Mouse (Mus musculus) forebrain, embryonic 14.5 days (tissue): Measurements from ENCODE around the gene Masp2. TPM values are rescaled to one million over a fixed set of nuclear protein-coding genes. Genes with fewer than 3 reads are reported as not detected.

Experiments used
- ATAC-seq: fragments of 200-750 bp; cut with Nextera tagmentation; 2 replicates; pipeline ENCODE4 v1.8.0; 2017; ENCODE audit warnings: mild to moderate bottlenecking, moderate library complexity
- DNase-seq: peaks from one replicate; pipeline ENCODE4 v3.0.0-alpha.2; 2015; ENCODE audit warnings: low spot score
- H3K27ac ChIP-seq: fragments of 300-500 bp; sonication (generic); 2 replicates; pipeline ENCODE4 v1.5.1; 2014; ENCODE audit warnings: low read depth, mild to moderate bottlenecking, control low read depth, low read length, moderate library complexity
- H3K27me3 ChIP-seq: fragments of 300-500 bp; sonication (generic); replicated peaks from 2 replicates; pipeline ENCODE4 v1.6.1; 2014; ENCODE audit warnings: low read length, control low read depth, mixed read lengths; ENCODE audit not compliant: control insufficient read depth, insufficient read depth
- H3K36me3 ChIP-seq: fragments of 300-500 bp; sonication (generic); 2 replicates; pipeline ENCODE4 v1.6.1; 2014; ENCODE audit warnings: low read length, control low read depth; ENCODE audit not compliant: control insufficient read depth, insufficient read depth
- H3K4me1 ChIP-seq: fragments of 300-500 bp; sonication (generic); 2 replicates; pipeline ENCODE4 v1.6.1; 2014; ENCODE audit warnings: antibody characterized with exemption, low read length, control low read depth; ENCODE audit not compliant: control insufficient read depth, insufficient read depth
- H3K4me2 ChIP-seq: fragments of 300-500 bp; sonication (generic); 2 replicates; pipeline ENCODE4 v1.6.1; 2014; ENCODE audit warnings: mild to moderate bottlenecking, control low read depth, low read length
- H3K4me3 ChIP-seq: fragments of 300-500 bp; sonication (generic); 2 replicates; pipeline ENCODE4 v1.5.1; 2014; ENCODE audit warnings: low read depth, low read length, control low read depth
- H3K9ac ChIP-seq: fragments of 300-500 bp; sonication (generic); 2 replicates; pipeline ENCODE4 v1.6.1; 2014; ENCODE audit warnings: mild to moderate bottlenecking, low read length, control low read depth, moderate library complexity
- H3K9me3 ChIP-seq: fragments of 300-500 bp; sonication (generic); replicated peaks from 2 replicates; pipeline ENCODE4 v1.6.1; 2016; ENCODE audit warnings: low read length, control low read depth, mixed read lengths; ENCODE audit not compliant: control insufficient read depth
- WGBS: fragments of 180-500 bp; shearing (Covaris S2); extraction: QIAGEN DNeasy Blood & Tissue Kit; methylation state at CpG from one replicate; pipeline ENCODE4 v1.1.7; 2014; 5-methylcytosine and 5-hydroxymethylcytosine counted together
- polyA plus RNA-seq: library from polyadenylated mRNA; unstranded; fragments of >200 nt; fragmentation: Nextera tagmentation; extraction: Ambion mirVana; gene quantifications from 2 replicates; pipeline ENCODE4 v1.2.1, GENCODE M21; 2014

Gene Masp2
- polyA plus RNA-seq, 1 experiment from 2014 or later = not detected

DNA sequence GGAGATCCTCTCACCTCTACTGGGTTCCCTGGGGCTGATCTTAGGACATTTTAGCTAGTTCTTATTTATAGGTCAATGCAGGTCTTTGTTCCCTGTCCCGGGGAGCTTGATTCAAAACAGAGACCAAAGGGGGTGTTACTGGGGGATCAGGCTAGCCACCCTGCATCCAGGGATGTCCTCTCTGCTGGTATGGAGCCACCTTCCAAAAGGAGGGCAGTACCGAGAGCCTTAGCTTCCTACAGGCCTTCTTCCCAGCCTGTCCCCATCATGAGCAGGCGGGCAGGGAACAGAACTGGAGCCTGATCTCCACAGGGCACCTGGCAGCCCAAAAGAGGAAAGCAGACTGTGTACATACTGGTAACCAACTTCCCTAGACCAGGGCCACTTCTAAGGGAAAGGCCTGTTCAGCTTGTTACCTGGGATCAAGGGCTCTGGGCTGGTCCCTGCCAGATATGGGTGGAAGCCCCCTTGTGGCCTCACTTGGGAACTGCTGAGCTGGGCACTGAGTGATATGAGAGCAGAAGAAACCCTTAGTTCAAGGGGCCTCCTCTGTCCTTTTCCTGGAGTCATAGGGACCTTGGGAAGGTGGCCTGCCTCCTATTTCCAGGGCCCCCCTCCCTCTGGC lies 2.3 kb downstream of the Masp2 start:
- Histone ChIP-seq H3K9ac (no peak overlapping the region), H3K27ac (no peak overlapping the region), H3K27me3 (no peaks in the 10 kb centered on the region), H3K4me1 (no peaks in the 10 kb centered on the region), H3K36me3 (0 out of 2 replicates have a peak, but pooled peaks cover 8% of the 10 kb centered on the region), H3K4me2 (no peak overlapping the region), H3K9me3 (no peaks in the 10 kb centered on the region), H3K4me3 (no peak overlapping the region)
- WGBS = 89% methylated on average over 3 of the region's 3 CpGs
- ATAC-seq (peak; percentile 54; the same call in 1 of the 2 replicates), DNase-seq (peak; percentile 66)

DNA sequence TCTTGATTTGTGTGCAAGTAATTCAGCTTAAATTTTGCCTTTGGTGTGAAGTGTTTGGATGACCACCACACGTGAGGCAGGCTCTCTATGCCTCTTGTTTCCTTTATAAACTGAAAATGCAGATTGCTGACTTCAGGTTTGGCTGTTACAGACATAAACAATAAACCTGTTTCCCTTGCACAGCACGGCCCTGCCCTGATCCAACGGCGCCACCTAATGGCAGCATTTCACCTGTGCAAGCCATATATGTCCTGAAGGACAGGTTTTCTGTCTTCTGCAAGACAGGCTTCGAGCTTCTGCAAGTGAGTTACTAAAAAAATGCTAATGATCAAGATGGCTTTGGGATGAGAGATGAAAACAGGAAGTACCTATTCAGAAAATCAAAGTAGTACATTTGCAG lies 5.4 kb downstream of the Masp2 start:
- Histone ChIP-seq H3K4me2 (no peak overlapping the region), H3K36me3 (peaks cover 17% of the 10 kb centered on the region; the same call in 1 of the 2 replicates), H3K27me3 (no peaks in the 10 kb centered on the region), H3K9me3 (no peaks in the 10 kb centered on the region), H3K4me1 (no peaks in the 10 kb centered on the region), H3K27ac (no peak overlapping the region), H3K9ac (no peak overlapping the region), H3K4me3 (no peak overlapping the region)
- peak; percentile 53; the same call in 1 of the 2 replicates for ATAC-seq
- peak; percentile 73 for DNase-seq
- 29% methylated on average over 5 of the region's 5 CpGs for WGBS

DNA sequence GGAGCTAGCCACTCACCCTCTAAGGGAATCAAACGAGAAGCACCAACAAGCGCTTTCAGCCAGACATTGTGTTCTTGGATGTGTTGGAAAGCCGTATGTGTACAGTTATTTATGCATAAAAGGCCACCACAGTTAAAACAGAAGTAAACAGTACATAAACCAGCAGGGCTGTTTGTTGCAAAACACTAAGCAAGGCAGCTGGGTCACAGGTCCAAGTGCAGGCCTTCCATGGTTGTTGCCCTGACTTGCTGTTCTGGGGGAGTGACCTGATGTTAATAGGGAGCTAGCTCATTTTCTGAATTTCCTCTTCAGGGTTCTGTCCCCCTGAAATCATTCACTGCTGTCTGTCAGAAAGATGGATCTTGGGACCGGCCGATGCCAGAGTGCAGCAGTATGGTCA lies 7.5 kb downstream of the Masp2 start:
- Histone ChIP-seq H3K9me3 (no peaks in the 10 kb centered on the region), H3K9ac (no peak overlapping the region), H3K27me3 (no peaks in the 10 kb centered on the region), H3K4me3 (no peak overlapping the region), H3K4me2 (no peak overlapping the region), H3K36me3 (peaks cover 33% of the 10 kb centered on the region), H3K4me1 (no peaks in the 10 kb centered on the region), H3K27ac (no peak overlapping the region)
- ATAC-seq = no peak
- 87% methylated on average over 5 of the region's 5 CpGs for WGBS
- DNase-seq = no peak

DNA sequence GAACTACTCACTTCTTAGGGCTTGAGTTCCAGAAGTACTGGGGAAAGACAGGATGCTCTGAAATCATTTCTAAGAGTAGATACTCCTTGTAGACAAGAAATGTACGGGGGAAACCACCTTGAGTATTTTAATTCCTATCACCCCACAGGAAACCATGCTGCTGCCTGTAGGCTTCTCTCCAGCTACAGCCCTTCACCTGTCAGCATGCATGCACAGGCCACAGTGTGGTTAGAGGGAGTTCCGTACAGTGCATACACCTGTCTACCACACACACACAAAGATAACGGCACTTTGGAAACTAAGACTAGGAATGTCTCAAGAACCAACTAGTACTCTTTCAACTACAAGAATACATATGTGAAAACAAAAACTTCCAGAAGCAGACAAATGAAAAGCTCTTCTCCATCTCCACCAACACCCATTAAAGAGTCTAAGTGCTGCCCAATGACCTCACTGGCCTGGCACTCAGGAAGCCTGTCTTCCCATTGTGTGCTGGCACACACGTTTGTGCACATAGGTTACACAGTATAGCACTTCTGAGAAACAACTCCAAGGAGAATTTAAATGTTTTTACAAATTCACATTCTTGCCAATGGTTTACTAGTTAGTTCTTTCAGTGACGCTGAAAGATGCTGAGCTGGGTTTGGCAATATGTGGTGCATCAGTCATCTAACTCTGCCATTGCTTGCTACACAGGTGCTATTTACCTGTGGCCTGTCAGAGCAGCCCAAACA lies 8.4 kb downstream of the Masp2 start:
- ATAC-seq (no peak), DNase-seq (no peak)
- H3K9me3 ChIP-seq = no peaks in the 10 kb centered on the region
- H3K9ac ChIP-seq = no peak overlapping the region
- H3K4me2 ChIP-seq = no peak overlapping the region
- peaks cover 42% of the 10 kb centered on the region for H3K36me3 ChIP-seq
- H3K27ac ChIP-seq = no peak overlapping the region
- no peaks in the 10 kb centered on the region for H3K4me1 ChIP-seq
- H3K4me3 ChIP-seq = no peak overlapping the region
- H3K27me3 ChIP-seq = no peaks in the 10 kb centered on the region
- WGBS = 68% methylated on average over 5 of the region's 5 CpGs

DNA sequence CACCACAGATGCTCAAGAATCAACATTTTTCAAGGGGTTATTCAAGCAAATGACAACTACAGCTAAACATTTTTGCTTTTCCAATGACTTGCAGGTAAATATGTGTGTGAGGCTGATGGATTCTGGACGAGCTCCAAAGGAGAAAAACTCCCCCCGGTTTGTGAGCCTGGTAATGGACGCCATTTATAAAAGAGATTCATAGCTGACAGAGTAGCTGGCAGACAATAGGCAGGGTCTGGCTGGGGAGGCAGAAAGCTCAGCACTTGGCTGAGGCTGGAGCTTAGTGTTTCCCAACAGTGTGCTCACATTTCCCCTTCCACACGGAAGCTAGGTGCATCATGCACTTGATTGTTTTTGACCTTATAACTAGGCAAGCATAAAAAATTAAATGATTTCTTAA lies 10.2 kb downstream of the Masp2 start:
- Histone ChIP-seq H3K4me2 (no peak overlapping the region), H3K4me1 (no peaks in the 10 kb centered on the region), H3K36me3 (peaks cover 56% of the 10 kb centered on the region), H3K9ac (no peak overlapping the region), H3K27me3 (no peaks in the 10 kb centered on the region), H3K4me3 (no peak overlapping the region), H3K9me3 (no peaks in the 10 kb centered on the region), H3K27ac (no peak overlapping the region)
- ATAC-seq (no peak), DNase-seq (peak; percentile 36)
- WGBS = 31% methylated on average over 4 of the region's 4 CpGs

DNA sequence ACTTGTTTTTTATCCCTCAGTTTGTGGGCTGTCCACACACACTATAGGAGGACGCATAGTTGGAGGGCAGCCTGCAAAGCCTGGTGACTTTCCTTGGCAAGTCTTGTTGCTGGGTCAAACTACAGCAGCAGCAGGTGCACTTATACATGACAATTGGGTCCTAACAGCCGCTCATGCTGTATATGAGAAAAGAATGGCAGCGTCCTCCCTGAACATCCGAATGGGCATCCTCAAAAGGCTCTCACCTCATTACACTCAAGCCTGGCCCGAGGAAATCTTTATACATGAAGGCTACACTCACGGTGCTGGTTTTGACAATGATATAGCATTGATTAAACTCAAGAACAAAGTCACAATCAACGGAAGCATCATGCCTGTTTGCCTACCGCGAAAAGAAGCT lies 11.4 kb downstream of the Masp2 start:
- Histone ChIP-seq H3K27ac (no peak overlapping the region), H3K36me3 (peaks cover 63% of the 10 kb centered on the region), H3K4me3 (no peak overlapping the region), H3K27me3 (no peaks in the 10 kb centered on the region), H3K9ac (no peak overlapping the region), H3K4me1 (no peaks in the 10 kb centered on the region), H3K4me2 (no peak overlapping the region), H3K9me3 (no peaks in the 10 kb centered on the region)
- WGBS = 49% methylated on average over 9 of the region's 9 CpGs
- ATAC-seq = no peak
- no peak for DNase-seq

DNA sequence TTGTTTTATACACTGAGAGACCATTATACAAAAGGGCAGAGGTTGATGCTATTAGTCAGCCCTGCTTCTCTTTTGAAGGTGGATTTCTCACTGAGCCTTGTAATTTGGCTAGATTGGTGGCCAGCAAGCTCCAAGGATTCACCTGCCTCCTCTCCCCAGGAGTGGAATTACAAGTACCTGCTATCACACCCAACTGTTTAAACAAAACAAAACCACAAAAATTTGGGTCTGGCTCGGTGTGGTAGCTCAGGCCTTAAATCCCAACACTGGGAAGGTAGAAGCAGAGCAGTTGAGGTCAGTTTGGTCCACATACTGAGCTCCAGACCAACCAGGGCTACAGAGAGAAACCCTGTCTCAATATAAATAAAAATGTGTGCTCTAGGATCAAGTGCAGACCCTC lies 17.5 kb downstream of the Masp2 start:
- Histone ChIP-seq H3K27me3 (no peaks in the 10 kb centered on the region), H3K27ac (no peak overlapping the region), H3K9me3 (no peaks in the 10 kb centered on the region), H3K4me2 (no peak overlapping the region), H3K4me3 (no peak overlapping the region), H3K36me3 (peaks cover 93% of the 10 kb centered on the region), H3K4me1 (peaks cover 7% of the 10 kb centered on the region), H3K9ac (no peak overlapping the region)
- ATAC-seq (no peak), DNase-seq (no peak)
- 90% methylated on average over 1 of the region's 1 CpGs for WGBS

DNA sequence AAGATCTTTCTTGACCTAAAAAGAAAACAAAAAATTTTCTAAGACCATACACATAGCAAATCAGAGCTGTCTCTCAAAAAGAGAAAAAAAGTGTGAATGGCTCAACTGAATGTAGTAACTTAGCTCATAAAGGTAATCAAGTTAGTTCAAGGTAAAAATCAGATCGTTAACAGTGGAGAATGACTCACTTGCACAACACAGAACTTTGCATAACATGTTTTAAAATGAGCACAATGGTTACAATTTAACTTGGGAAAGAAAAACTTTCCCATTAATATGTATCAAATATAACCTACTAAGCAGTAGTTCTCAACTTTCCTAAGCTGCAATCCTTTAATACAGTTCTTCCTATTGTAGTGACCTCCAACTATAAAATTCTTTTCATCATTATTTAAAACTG lies 18.4 kb downstream of the Masp2 start:
- 78% methylated on average over 1 of the region's 1 CpGs for WGBS
- Histone ChIP-seq H3K27me3 (no peaks in the 10 kb centered on the region), H3K4me3 (no peak overlapping the region), H3K27ac (no peak overlapping the region), H3K36me3 (peaks cover 89% of the 10 kb centered on the region), H3K9me3 (no peaks in the 10 kb centered on the region), H3K4me1 (peaks cover 10% of the 10 kb centered on the region), H3K4me2 (no peak overlapping the region), H3K9ac (no peak overlapping the region)
- no peak for ATAC-seq
- DNase-seq = no peak

DNA sequence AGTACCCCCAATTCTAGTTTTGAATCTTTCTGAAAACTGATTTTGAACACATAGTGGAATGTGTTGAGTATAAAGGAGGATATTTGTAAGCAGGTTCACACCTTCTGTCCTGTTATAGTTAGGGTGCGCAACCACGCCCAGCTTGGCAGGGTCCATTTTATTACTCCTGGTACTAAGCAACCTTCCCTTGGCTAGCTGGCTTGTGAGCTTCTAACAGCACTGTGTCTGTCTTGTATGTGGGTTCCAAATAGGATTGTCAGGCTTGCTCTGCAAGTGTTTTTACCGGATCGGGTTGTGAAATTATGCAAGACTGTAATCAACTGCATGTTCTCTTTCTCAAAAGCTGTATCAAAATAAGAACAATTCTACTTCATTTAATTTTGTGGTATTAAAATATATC lies 20.1 kb downstream of the Masp2 start:
- no peak overlapping the region for H3K4me3 ChIP-seq
- ATAC-seq = no peak
- H3K4me1 ChIP-seq = peaks cover 10% of the 10 kb centered on the region
- no peaks in the 10 kb centered on the region for H3K27me3 ChIP-seq
- no peak overlapping the region for H3K4me2 ChIP-seq
- no peaks in the 10 kb centered on the region for H3K9me3 ChIP-seq
- no peak for DNase-seq
- WGBS = 92% methylated on average over 4 of the region's 4 CpGs
- H3K27ac ChIP-seq = no peak overlapping the region
- H3K36me3 ChIP-seq = peaks cover 72% of the 10 kb centered on the region
- no peak overlapping the region for H3K9ac ChIP-seq
